Mouse (Mus musculus) gonadal fat pad, adult 2 months (tissue): ENCODE data around the gene Arap1. TPM values are rescaled to one million over a fixed set of nuclear protein-coding genes. Genes with fewer than 3 reads are reported as not detected.

Source experiments
- DNase-seq: peaks from one replicate; pipeline ENCODE4 v3.0.0-alpha.2; 2012; ENCODE audit warnings: low read depth
- polyA plus RNA-seq: library from polyadenylated mRNA; depleted of rRNA; stranded (reverse); fragments of >200 nt; gene quantifications from 2 replicates; pipeline ENCODE4 v1.2.3, GENCODE M21; 2012; rRNA removed

Arap1 gene
- polyA plus RNA-seq, 1 experiment = 90.0 TPM

DNA sequence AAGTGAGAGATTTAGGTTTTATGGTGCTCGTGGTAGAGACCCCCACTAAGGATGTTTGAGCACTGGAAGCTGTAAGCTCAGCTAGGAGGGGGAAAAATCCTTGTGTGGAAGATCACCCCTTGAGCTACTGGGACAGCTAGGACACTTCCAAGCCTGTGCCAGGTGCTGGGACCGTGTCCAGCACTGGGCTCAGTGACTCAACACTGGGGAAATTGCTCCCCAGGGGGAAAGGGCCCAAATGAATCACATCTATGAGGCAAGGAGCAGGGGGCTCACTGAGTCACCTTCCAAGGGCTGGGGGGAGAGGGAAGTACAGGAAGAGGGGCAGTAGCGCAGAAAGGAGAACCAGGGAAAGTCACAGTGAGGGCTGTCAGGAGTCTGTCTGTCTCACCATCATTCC lies 102.0 kb downstream of the Arap1 start:
- no peak for DNase-seq

DNA sequence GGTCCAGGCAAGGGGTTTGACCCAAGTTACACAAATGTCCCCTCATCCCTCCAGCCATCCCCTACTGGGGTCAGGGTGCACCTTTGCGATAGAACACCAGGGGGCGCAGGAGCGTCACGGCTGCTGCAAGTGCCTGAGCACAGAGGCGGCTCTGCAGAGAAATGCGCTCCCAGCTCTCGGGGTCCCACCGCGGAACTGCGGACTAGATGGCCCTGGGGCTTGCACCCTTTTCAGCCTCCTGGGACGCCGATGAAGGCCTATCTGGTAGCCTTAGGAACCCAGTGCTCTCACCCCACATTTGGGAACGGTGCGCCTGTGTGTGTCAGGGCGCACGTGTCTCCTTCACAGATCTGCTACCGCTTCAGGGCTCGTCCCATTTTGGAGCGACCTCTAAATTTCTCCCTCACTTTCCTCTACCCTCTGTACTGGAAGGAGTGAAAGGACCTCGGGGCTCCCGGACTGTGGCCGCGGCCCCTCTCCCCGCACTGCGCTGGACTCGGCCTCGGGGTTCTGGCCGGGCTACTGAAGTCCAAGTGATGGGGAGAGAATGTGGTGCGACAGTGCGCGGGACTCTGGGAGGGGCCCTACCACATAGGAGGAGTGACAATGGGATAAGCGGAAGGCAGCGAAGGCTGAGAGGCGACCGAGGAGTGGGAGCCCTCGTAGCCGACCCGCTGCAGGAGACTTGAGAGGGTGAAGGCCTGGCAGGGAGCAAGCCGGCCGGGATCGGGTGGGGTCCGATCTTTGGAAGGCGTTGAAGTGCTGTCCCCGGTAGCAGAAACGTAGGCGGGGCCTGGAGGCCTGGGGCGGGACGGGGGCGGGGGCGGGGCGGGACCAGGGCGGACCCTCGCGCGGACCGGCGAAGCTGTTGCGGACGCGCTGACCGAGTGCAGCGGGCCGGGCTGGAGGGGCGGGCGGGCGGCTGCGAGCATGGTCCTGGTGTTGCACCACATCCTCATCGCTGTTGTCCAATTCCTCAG lies 102.8 kb downstream of the Arap1 start:
- no peak for DNase-seq

DNA sequence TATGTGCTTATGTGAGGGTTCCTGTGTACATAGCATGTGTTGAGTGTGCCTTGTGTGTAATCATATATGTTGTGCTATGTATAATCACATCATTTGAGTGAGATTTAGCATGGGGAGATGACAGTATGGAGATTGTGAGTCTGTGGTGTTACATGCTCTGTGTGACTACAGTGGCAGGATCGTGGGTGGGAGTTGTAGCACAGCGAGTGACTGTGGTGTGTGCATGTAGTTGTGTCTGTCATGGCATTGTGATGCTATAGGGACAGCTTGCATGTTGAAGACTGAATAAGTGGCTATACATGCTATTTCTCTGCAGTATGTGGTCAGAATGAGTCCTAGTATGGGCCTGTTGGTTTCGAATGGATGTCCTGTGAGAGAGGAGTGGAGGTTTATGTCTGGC lies 104.8 kb downstream of the Arap1 start:
- no peak for DNase-seq

DNA sequence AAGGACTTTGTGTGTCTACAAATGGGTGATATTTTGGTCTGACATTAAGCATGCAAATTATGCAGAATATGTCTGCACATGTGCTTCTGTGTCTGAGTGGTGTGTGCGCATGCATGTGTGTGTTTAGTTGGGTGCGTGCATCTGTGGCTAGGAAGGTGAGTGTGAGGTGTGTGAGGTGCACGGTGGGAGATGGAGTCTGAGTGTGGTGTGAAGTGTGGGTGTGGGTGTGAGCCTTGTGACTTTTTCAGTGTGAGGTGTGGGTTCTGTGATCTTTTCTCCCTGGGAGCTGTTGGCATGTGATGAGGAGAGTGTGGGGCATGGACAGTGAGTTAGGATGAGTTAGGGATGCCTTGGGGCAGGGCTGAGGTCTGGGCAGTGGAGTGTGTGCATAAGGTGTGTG lies 105.4 kb downstream of the Arap1 start:
- DNase-seq = no peak

DNA sequence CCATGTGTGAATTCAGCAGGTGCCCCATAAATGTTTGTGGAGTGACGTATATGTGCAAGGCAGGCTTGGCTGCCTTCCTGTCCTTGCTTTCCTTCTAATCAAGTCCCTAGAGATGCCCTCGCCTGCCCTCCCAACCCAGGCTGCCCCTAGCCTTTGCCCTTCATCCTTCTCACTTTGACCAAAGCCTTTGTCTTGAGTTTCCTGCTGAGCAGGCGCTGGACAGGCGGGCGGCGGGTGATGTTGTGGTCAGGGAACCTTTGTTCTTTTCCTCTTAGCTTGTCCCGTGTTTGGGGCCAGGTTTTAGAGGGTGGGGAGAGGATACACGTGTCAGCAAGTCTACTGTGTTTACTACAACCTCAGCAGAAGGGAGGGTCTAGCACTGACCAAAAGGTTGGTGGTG lies 105.9 kb downstream of the Arap1 start:
- no peak for DNase-seq

DNA sequence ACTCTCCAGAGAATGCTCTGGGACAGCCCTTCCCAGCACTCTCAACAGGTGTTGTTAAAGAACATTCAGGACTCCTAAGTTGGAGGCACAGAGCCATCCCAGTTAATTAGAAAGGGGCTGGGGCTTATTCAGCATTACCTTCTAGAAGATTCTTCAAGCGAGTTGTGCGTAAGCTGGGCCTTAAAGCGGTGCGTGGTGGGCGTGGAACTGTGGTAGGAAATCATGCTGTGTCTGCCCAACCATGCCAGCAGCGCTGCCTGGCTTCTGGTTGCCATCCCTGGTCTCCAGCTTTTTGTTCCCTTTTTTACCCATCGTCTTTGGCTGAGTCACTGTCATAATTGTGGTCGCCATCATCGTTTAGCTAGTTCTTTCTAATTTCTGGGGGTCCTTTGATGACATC lies 106.6 kb downstream of the Arap1 start:
- no peak for DNase-seq

DNA sequence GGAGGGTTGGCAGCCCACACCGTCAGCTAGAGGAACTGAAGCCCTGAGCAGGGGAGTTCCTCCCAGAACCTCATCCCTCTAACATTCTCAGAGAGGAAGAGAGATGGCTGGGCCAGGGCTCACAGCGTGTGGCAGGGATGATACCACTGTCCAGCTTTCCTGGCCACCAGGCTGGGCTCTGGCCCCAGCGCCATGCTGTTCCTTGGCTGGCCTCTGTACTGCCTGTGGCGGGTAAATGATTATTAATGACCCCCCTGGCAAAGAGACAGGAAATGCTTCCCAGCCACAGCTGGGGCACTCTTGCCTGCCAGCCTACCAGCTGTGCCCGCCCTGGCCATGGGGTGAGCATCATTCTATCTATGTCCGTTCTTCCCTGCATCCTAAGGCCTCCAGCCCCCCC lies 107.3 kb downstream of the Arap1 start:
- no peak for DNase-seq

DNA sequence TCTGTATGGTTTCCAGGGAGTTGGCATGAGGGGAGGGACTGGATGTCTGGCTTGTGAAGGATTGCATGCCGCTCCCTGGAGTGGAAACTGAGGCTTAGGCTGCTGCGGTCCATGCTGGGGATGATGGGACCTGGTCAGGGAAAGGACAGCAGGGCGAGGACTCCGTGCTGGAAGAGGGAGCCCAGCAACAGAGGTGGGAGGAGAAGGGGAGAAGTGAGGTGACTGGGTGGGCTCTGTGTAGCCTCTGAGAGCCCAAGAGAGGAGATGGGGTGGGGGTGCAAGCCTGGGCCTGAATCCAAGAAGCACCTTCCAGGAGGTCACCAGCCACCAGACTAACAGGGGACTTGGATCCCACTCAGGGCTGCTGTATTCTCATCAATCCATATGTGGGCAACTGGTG lies 108.5 kb downstream of the Arap1 start:
- DNase-seq = no peak

DNA sequence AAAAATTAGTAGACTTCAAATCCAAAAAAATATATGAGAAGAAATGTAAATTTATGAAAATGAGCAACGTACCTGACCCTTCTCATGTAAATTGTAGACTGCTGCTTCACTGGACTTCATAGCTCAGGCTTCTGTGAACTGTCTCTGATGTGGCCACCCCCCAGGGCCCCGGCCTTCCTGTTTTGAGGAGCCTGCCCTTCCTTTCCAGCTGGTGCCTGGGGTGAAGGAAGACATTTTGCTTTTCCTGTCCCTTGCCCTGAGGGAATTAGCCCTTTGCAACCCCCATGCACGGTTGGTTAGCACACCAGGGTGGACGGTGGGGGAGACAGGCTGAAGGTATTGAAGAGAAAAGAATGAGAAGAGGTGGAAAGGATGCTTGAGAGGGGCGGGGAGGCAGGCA lies 108.9 kb downstream of the Arap1 start:
- DNase-seq = no peak

DNA sequence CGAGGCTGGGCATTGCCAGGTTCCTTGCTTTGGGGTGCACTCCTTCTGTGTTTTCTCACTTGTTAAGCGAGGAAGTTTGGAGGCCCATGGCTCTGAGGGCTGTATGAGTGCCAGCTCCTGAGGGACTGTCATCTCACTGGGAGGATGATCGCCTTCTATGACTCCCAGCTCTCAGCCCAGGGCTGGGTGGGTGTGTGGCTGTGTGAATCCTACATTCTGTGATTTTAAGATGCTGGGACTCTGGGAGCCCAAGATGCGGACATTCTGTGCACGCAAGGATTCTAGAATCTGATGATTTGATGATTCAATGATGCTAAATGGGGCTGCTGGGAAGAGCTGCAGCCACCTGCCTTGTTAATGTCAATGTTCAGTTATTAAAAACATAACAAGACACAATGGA lies 109.4 kb downstream of the Arap1 start:
- DNase-seq = no peak

DNA sequence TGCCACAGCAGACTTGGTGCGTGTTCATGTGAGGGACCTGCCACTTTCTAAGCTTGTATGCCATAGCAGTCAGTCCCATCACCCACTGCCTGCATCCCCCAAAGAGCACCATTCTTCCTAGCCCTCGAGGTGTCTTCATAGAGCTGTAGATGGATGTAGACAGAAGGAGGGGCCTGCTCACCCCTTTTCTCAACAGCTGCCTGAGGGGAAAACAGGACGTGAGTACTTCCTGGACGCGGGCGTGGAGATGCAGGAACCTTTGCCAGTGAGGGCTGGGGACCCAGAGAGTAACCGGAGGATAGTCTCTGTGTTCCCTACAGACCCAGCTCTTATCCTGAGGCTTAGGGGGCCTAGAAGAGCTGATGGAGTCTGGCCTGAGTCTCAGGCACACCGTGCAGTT lies 109.9 kb downstream of the Arap1 start:
- no peak for DNase-seq

DNA sequence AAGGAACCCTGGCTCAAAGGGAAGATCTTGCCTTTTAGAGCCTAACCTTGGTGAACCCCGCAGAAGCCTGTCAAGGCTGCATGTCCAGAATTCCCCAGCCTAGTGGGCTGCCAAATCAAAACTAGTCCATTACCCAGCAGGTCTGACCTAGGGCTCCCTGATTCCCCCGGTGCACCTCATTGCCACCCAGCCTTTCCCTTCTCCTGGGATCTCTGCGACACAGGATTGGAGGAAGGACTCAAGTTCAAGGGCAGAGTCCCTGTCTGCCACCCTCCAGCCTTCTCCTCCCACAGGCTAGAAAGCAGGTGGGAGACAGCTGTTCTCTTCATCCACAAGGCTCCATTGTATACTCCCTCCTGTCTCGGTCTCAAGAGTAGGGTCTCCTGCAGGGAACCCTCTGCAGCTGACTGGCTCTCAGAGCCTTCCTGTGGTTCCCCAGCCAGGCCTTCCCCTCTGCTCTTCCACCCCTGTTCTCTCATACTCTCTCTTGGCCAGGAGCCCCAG lies 110.5 kb downstream of the Arap1 start:
- DNase-seq = no peak

DNA sequence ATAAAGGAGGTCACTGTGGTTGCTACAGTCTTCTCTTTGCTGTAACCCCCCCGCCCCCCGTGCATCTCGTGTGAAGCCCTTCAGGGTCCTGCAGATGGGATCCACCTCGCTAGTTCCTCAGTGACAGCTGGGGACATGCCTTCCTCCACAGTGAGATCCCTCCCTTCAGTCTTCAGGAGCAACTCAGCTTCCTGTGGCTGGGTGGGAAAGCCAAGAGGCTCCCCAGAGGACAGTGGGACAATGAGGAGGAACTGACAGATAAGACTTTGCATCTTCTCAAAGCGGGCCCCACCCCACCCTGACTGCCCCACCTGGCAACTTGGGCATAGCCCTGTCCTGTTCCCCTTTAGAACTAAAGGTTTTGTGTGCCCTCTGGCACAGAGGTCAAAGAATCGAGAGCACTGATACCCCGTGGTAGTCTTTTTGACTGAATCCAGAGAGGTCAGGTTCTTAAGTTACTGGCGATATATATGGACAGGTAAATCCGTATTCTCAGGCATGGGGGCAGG lies 111.5 kb downstream of the Arap1 start:
- no peak for DNase-seq

DNA sequence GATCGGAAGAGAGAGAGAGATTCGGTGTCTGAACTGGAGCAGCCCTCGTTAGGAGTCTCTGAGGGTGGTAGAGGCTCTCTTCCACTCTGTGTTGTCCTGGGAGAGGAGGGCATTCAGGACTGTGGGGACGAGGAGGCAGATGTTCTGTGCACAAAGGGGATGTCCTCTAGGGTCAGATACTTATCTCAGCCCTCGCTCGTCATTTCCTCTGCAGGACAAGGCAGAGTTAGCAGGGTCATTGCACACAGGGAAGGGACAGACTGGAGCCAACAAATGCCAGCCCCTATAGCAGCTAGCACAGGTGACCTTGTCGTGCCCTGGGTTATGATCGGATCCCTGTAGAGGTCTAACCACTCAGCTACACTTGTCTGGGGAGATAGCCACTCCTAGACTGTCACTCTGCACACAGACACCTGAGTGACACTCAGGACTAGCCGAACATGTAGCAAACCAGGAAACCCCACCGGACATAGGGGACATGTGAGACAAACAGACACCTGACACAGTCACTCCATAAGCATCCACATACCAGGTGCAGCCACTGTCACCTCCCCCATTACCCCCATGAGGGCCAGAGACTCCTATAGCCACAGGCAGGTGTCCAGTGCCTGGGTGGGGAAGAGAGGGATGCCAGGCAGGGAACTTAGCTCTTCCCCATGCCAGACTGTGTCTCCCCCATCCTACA lies 112.2 kb downstream of the Arap1 start:
- no peak for DNase-seq

DNA sequence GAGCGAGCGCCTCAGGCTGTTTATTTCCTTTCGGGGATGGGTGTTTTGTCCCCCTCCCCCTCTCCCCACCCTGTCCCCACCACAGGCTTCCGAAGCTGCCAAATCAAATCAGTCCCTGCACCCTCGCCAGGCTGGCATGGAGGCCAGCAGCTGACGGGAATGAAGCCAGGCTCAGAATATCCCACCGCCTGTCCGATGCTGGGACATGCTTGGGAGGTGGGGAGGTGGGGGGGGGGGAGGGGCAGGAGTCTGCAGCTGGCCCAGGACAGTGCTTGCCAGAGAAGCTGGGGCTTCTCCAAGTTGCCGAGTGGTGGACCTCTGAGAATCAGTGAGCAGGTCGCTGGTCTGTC lies 112.7 kb downstream of the Arap1 start:
- no peak for DNase-seq

DNA sequence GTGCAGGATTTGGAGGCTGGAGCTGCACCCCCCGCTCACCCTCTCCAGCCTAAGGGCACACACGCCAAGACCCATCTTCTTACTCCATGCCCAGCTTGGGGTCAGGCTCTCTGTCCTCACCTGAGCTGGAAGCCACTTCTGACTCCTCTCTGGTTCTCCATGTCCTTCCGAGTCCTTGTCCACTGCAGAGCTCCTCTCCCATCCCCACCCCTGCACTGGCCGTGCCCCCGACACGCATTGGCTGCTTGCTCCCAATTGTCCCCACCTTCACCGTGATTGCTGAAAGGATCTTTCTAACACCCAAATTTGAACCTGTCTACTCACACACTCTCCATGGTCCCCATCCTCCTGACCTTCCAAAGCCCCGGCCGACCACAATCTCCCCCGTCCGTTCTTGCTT lies 113.7 kb downstream of the Arap1 start:
- DNase-seq = no peak

Other genes with a start within 250 kb of the Arap1 start
- 9.8 and 12.5 TPM in 2 replicates for gene Atg16l2, start 45.8 kb upstream of the Arap1 start, polyA plus RNA-seq
- gene Stard10, start 31.0 kb upstream of the Arap1 start, polyA plus RNA-seq = 185 and 224 TPM in 2 replicates
- gene Gm45837, start 62.8 kb downstream of the Arap1 start, polyA plus RNA-seq = not detected in 2 replicates
- gene Pde2a, start 73.6 kb downstream of the Arap1 start, polyA plus RNA-seq = 33.9 and 34.6 TPM in 2 replicates
- 0.03 and 0.14 TPM in 2 replicates for gene Art2b, start 237.5 kb downstream of the Arap1 start, polyA plus RNA-seq